Mouse (Mus musculus): ENCODE data around the gene Ppif. TPM values are rescaled to one million over a fixed set of nuclear protein-coding genes. Genes with fewer than 3 reads are reported as not detected.

The Ppif gene
- total RNA-seq, 2 experiments from 2014 or later = 25.4 to 26.7 TPM

DNA sequence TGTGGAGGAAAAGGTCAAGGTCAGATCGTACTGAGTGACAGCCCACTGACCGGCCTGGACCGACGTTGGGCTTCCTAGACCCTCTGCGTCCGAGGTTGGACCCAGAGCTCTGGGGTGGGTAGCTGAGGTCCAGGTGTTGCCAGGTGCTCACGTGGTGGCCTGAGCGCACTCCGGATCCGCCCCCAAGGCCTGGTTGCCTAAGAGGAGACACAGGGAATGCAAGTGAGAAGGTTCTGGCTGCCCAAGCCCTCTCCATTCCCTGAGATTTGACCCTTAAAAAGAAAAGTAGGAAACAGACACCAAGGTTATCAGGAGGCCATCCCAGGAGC lies 579 bp downstream of the Ppif start:
- DNase-seq (ENCODE audit: low spot score in 2 of 2) = no peak

DNA sequence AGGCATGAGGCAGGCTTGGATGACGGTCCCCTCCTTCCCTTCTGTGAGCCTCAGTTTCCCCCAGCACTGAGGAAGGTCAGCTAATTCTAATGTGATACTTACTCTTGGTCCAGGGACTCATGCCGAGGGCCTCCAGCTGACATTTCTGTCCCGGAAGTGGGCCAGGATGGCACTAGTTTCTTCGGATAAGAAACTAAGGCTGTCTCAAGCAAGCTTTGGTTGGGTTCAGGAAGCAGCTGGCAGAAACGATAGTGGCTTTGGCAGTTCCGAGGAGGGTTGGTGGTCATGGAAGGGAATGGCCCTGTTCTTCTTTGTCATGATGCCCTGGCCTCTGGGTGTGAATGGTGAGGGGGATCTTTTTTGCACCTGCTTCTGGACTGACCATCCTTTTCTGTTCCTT lies 1.1 kb downstream of the Ppif start:
- no peak for DNase-seq (ENCODE audit: low spot score in 2 of 2)

DNA sequence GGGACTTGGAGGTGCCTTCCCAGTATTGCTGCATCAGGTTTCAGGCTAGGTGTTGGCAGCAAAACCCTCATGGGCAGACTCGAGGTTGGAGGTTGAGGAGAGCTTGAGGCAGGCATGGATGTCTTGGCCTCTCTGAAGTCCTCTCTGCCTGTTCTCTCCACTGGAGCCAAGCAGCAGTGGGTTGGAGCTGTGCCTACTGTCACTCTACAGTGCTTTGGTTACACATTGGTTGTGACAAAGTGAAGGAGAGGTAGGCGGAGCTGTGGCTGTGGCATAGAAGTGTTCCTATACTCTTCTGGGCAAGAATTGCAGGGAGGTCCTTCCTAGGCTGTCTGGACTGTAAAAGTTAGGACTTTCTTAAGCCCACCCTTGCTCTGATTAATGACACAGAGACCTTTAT lies 2.4 kb downstream of the Ppif start:
- DNase-seq (ENCODE audit: low spot score in 2 of 2) = no peak

DNA sequence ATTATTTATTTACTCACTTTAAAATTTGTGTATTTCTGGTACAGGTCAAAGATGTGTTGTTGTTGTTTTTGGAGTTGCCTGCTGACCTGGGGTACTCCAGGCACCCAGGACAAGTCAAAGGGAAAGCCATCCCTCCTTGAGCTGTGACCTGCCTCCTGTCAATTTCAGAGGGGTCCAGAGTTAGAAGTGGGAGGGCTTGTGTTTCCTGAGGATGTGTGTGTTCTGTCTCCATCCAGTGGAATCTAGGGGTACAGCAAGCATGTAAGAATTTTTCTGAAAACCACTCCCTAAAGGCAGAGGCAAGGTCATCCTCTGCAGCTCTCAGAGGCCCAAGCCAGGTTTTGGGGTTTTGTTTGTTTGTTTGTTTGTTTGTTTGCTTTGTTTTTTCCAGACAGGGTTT lies 8.0 kb downstream of the Ppif start:
- peak; percentile 43 to 61 for DNase-seq (ENCODE audit: low spot score in 2 of 2)

DNA sequence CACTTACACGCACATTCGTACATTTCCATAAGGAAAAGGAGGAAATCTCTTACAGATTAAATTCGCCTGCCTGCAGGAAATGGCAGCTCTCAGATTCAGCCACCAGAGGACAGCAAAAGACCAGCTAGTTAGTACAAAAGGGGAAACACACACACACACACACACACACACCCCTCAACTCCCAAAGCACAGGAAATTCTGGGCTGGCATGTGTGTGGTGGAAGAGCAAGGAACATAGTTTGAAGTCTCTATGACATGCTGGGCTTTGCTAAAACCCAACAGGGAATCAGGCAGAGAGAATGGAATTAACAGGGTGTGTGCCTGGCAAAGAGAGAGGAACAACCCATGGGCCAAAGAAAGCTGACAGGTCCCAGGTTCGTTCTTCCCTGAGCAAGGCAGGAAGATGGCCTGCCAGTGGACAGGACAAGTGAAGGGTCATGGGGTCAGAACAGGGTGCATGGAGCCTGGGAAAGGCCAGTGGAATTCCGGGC lies 13.8 kb downstream of the Ppif start:
- peak; percentile 76 to 79 for DNase-seq (ENCODE audit: low spot score in 2 of 2)

DNA sequence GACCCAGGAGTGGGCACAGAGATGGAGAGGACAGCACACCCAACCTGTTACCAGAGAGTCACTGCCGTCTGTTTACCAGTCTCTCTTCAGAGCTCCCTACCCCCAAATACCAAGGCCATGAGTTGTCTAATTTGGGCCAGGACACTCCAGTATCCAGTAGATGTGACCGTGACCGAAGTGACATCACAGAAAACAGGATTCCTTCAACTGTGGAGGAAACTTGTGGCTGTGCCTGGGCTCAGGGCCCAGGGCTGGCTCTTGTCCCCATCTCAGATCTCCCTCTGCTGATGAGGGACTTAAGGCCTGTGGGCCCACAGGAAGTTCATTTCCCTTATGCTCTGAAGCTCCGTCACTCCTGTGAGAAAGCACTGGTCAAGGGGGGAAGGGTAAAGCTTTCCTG lies 14.5 kb downstream of the Ppif start:
- DNase-seq (ENCODE audit: low spot score in 2 of 2) = no peak

DNA sequence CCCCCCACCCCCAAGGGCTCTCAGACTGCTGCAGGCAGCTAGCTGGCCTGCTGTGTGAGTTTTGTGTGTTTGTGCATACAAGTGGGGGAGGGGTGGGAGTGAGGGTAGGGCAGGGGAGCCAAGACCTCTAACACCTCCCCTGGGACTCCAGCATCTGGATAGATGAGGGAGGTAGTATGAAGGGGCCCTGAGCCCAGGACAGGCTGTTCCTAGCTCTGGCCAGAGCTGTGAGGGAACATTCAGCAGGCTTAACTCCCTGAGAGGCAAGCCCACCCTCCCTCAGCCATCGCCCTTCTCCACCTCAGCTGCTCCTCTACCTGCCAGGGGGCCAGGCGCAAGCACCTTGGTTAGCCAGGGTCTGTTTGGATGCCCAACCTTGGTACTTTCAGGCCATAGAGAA lies 15.0 kb downstream of the Ppif start:
- DNase-seq (ENCODE audit: low spot score in 2 of 2) = no peak

DNA sequence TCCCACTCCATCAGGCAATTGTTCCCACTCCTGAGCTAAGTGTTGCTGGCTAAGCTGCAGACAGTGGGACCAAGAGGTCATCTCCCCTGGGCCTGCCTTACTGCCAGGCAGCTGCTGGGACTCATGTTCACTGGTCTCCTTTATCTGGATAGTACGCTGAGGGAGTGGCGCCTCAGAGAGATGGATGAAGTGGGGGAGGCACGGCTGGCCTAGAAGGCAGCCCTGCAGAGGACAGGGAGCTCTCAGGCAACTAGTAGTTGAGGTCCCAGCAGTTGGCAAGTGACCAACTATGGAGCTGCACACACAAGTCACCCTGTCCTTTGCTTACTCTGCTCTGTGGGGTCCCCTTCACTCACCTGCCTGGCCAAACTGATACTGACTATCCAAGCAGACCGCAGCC lies 16.1 kb downstream of the Ppif start:
- DNase-seq (ENCODE audit: low spot score in 2 of 2) = no peak

DNA sequence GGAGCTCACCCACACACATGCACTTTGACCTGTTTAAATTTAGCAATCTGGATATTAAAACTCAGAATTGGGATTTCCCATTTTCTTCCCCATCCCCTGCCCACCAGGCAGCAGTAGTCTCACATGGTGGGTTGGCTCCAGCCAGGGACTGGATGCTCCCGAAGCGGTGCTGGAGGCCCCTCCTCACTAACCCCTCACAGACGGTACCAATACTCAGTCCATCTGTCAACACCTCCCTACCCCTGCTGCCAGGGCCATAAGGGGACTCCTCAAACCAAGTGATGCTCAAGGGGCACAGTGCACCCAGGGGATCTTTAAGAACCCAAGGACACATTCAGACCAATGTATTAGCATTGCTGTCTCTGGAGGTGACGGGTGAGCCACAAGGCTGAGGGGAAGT lies 16.7 kb downstream of the Ppif start:
- DNase-seq (ENCODE audit: low spot score in 2 of 2) = no peak

DNA sequence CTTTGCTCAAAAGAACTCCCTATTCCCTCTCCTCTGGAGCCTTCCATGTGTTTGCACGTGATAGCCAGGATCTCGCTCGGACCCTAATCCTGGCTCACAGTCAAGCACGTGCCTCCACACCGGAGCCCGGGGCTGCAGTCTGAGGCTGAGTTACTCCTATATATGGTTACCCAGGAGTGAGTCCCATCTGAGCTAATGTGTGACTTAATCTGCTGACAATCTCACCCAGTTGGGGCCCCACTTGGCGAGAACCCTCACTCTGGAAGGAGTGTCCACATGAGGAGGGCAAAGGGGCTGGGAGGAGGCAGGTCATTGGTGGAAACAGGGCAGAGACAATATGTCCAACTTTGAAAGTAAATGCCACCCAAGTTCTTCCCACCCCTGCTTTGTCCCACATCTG lies 17.2 kb downstream of the Ppif start:
- no peak for DNase-seq (ENCODE audit: low spot score in 2 of 2)

DNA sequence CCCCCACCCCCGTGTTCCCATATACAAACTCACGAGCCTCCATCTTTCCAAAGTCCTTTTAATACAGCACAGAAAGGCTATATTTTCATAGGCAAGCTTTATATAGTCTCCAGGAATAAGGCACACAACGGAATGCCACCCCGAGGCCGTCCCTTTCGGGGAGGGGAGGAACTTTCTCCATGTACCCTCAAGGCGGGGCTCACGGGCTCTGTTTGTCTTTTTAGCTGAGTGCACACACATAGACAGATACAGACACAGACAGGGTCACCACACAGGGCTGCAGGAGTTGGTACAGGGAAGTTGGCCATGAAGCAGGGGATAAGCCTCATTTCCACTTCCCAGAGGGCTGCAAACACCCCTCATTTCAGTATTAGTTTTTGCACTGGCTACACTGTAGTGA lies 17.6 kb downstream of the Ppif start:
- no peak for DNase-seq (ENCODE audit: low spot score in 2 of 2)

DNA sequence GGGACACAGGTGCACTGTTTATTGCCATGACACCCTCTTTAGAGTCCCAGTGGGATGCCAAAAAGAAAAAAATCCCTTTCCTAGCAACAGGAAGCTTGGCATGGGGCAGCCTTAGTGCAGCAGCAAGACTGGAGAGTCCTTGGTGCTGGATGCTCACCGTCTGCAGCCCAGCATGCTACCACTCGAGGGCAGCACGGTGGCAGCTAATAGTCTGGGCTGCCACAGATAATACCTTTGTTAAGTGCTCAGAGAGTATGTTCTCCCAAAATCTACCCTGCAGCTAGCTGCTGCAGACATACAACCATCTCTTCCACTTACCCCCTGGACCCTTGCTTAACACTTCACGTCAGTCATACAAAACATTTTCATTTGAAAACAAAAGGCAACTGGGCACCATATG lies 19.5 kb downstream of the Ppif start:
- peak; percentile 54 to 68 for DNase-seq (ENCODE audit: low spot score in 2 of 2)

DNA sequence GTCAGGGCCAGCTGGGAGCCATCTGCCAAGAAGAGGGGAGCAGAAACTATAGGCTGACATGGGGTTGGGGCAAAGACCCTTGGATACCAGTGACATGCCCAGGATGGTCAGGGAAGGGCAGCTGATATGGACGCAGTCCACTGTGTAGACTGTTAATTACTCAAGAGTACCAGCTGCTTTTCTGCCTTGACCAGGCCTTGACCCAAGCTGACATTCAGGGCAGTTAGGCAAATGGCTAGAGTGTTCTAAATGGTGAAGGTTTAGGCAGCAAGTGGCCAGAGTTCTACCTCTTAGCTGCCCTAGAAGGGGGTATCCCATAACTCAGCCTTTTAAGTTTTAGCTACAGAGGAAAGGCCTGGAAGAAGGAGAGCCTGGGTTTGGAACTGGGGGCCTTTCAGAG lies 22.6 kb downstream of the Ppif start:
- no peak for DNase-seq (ENCODE audit: low spot score in 2 of 2)

DNA sequence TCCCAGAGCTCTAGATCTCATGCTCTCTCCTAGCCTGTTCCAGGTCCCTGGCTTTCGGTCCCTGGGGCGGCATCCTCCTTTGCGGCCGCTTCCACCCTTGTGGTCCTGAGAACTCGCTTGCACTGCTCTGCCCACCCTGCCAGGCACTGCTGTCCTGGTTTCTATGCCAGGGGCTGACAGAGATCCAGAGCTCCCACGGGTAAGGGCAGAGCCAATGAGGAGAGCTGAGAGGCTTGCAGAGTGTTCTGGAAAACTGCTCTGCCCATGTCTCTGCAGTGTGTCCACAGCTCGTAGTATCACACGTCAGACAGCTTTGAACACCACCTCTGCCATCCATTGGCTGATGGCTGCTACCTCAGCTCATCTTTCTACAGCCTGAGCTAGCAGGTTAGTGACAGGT lies 23.8 kb downstream of the Ppif start:
- peak; percentile 57 to 59 for DNase-seq (ENCODE audit: low spot score in 2 of 2)

DNA sequence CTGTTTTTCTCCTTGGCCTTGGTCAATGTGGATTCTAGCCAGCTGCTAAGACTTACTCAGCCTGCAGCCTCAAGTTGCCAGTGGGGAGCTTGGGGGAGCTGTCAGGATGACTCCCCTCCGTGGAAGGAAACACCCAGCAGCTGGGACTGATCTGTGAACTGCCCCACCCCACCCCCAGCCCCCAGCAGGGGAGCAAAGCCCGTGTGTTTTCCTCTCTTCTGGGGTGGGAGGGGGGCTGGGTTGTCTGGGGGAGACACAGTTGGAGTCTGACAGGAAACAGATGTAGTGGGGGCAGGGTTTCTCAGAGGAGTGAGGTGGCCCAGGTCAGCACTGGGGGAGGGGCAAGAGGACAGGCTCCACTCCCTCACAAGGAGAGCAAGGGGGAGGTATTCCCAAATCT lies 24.5 kb downstream of the Ppif start:
- no peak for DNase-seq (ENCODE audit: low spot score in 2 of 2)

DNA sequence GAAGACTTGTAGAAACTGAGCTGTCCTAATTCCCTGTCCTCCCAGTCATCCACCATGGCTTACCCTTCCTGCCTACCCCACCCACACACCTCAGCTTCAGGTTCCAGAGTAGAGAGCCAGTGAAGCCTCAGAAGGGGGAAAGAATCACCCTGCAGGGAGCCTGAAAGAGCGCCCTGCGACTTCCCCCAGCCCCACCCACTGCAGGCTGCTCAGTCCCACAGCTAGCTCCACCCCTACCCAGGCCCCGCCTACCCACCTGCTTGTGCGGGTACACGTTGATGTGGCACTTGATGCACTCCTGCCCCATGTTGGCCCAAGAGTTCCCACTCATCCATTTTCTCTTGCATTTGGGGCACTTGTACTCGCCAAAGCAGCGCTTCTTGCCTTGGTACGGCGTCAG lies 25.4 kb downstream of the Ppif start:
- no peak for DNase-seq (ENCODE audit: low spot score in 2 of 2)

DNA sequence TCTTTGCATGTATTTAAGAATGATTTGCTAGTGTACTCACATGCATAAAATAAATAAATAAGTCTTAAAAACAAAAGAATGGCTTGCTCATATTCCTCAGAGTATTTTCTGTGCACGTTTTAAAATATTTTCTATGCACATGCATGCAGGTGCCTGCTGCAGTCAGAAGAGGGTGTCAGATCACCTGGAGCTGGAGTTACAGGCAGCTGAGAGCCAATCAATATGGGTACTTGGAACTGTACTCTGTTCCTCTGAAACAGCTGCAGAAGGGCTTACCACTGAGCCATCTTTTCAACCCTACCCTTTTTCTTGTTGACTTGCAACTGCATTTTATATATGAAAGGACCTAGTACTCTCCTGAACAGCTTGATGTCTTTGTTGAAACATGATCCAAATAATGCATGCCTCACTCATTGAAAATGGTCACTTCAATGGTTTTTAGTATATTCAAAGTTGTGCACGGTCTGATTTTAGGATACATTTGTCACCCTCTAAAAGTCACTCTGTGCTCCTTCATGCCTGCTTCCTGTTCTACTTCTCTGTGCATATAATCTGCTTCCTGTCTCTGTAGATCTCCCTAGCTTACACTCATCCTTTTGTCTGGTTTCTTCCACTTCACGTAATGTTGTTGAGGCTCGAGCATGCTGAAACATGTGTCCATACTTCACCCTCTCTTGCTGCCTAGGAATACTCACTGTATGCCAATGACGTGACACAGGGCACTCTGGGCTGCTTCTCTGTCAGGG lies 27.2 kb downstream of the Ppif start:
- DNase-seq (ENCODE audit: low spot score in 2 of 2) = no peak

DNA sequence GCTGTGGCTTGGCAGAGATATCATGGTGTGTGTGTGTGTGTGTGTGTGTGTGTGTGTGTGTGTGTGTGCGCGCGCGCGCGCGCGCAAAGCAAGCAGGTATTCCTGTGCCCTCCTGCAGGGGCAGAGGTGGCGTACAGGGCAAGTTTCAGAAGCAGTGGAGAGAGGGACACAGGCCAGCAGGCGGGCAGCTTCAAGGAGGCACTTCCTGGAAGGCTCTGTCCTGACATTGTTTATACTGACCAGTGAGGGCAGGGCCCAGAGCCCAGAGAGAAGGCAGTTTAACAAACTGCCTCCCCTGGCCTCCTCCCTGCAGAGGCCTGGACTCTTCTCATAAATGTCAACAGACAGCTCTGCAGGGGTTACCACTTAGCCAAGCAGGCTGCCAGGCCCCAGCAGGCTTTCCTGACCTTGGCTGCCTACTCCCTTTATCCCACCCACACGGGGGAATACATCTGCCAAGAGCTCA lies 31.1 kb downstream of the Ppif start:
- peak; percentile 35 to 43 for DNase-seq (ENCODE audit: low spot score in 2 of 2)

DNA sequence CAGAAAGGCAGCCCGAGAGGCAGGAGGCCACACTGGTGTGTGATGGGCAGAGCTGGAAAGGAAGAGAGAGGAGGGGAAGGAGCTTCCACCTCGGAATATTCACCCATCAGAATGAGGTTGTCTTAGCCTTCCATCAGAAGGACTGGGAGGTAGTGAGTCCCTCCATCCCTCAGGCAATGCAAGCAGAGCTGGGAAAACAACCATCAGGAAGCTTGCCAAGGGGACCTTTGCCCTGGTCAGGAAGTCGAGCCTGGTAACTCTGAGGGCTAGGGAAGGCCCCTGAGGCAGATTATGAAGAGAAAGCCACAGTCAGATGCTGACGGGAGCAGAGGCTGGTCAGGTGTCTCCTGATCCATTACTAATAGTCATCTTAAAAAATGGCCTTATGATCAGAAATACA lies 31.7 kb downstream of the Ppif start:
- no peak for DNase-seq (ENCODE audit: low spot score in 2 of 2)

DNA sequence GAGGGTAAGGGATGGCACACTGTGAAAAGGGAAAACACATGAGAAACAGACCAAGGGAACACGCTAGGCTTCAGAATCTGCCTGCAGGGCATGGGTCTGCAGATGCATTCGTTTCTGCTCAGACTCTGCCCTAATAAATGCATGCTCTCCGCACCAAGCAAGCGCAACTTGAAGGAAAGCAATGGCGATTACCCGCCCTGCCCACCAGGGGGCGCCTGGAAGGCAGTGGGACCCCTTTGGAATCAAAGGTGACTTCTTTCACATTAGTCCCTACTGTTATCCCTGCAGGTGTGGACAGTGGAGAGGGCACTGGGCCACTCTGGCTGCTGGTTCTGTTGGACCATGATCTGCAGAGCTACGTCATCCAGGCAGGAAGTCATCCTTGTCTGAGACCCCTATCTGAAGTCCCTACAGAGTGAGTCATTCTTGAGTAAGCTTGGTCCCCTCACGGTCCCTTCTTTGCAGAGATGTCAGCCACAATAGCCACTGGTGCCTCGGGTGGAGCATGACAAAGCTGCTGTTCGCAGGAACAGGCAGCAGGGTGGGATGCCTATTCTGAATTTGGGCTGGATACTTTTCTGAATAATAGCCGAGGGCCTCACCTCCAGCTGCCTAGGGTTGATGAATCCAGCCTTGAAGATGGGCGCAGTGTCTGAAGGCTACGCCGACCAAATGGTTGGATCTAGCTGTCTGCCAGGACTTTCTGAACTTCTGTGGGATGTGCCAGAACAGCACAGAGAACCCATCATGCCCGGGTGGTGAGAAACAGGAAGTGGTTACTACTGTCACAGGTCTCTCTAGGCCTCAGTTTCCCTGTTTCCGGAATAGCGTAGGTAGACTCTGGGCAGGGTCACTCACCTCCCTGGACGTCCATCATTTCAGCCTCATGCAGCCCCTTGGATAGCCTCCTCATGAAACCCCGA lies 32.5 kb downstream of the Ppif start:
- peak; percentile 61 to 68 for DNase-seq (ENCODE audit: low spot score in 2 of 2)

DNA sequence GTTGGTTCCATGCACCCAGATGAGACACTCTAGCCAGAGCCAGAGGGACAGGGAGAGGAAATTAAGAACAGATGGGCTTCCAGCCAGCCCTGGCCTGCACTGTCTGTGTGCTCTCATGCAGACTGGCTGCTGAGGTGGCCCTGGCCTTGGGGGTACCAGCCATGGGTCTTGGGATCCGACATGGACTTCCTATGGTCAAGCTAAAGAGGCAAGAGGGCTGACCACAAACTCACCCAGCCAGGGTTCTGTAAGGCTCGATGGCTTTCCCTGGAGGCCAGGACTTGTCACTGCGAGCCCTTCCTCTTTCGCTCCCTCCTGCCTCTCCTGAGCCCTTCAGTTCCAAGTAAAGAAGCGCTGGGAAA lies 33.2 kb downstream of the Ppif start:
- DNase-seq (ENCODE audit: low spot score in 2 of 2) = no peak

Measured in layer of hippocampus, postnatal 10 days (tissue).